Mouse (Mus musculus) hindbrain, embryonic 14.5 days (tissue): ENCODE measurements around the gene Pml. TPM values are rescaled to one million over a fixed set of nuclear protein-coding genes. Genes with fewer than 3 reads are reported as not detected.

Experiments
- ATAC-seq: fragments of 200-750 bp; cut with Nextera tagmentation; 2 replicates; pipeline ENCODE4 v1.8.0; 2017; ENCODE audit warnings: moderate number of reproducible peaks, mild to moderate bottlenecking, moderate TSS enrichment, moderate library complexity; ENCODE audit not compliant: low FRiP score
- DNase-seq: peaks from one replicate; pipeline ENCODE4 v3.0.0-alpha.2; 2015; ENCODE audit warnings: low spot score
- H3K27ac ChIP-seq: fragments of 300-500 bp; sonication (generic); 2 replicates; pipeline ENCODE4 v1.5.1; 2014; ENCODE audit warnings: mild to moderate bottlenecking, moderate library complexity
- H3K27me3 ChIP-seq: fragments of 300-500 bp; sonication (generic); 2 replicates; pipeline ENCODE4 v1.6.1; 2014; ENCODE audit warnings: mild to moderate bottlenecking, low read length, mixed read lengths; ENCODE audit not compliant: control insufficient read depth, insufficient read depth
- H3K36me3 ChIP-seq: fragments of 300-500 bp; sonication (generic); replicated peaks from 2 replicates; pipeline ENCODE4 v1.6.1; 2014; ENCODE audit not compliant: control insufficient read depth, insufficient read depth
- H3K4me1 ChIP-seq: fragments of 300-500 bp; sonication (generic); replicated peaks from 2 replicates; pipeline ENCODE4 v1.6.1; 2014; ENCODE audit warnings: antibody characterized with exemption, low read length, mixed read lengths; ENCODE audit not compliant: control insufficient read depth, insufficient read depth
- H3K4me2 ChIP-seq: fragments of 300-500 bp; sonication (generic); replicated peaks from 2 replicates; pipeline ENCODE4 v1.6.1; 2014; ENCODE audit warnings: mild to moderate bottlenecking, moderate library complexity
- H3K4me3 ChIP-seq: fragments of 300-500 bp; sonication (generic); replicated peaks from 2 replicates; pipeline ENCODE4 v1.5.1; 2014; ENCODE audit warnings: mild to moderate bottlenecking, low read length
- H3K9ac ChIP-seq: fragments of 300-500 bp; sonication (generic); 2 replicates; pipeline ENCODE4 v1.6.1; 2014
- H3K9me3 ChIP-seq: fragments of 300-500 bp; sonication (generic); 2 replicates; pipeline ENCODE4 v1.6.1; 2016; ENCODE audit warnings: low read length; ENCODE audit not compliant: control insufficient read depth
- WGBS: fragments of 180-500 bp; shearing (Covaris S2); extraction: QIAGEN DNeasy Blood & Tissue Kit; methylation state at CpG from one replicate; pipeline ENCODE4 v1.1.7; 2014; 5-methylcytosine and 5-hydroxymethylcytosine counted together
- polyA plus RNA-seq: library from polyadenylated mRNA; unstranded; fragments of >200 nt; fragmentation: Nextera tagmentation; extraction: Ambion mirVana; gene quantifications from 2 replicates; pipeline ENCODE4 v1.2.1, GENCODE M21; 2014

Pml gene
- polyA plus RNA-seq, 1 experiment from 2014 or later = 4.3 TPM

DNA sequence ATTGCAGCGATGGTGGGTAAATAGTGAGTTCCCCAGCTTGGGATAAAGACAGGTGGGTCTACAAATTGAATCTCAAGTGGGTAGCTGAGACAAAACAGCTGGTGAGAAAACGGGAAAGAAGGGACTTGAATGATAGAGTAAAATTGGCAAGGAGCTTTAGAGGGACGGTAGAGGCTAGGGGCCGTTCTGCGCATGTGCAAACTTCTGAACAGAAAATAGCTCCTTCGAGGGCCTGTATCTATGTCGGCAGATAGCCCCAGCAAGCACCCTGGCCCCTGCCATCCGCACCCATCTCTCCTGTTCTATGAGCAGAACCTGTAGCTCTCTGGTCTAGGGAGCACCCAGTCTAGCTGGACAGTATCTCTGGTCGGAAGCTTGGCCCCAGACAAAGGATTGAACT, 55.4 kb downstream of the Pml start:
- no peak overlapping the region for H3K4me3 ChIP-seq
- H3K27me3 ChIP-seq = peaks cover 57% of the 10 kb centered on the region
- DNase-seq = no peak
- 71% methylated on average over 9 of the region's 9 CpGs for WGBS
- H3K27ac ChIP-seq = no peak overlapping the region
- no peak overlapping the region; the same call in 1 of the 2 replicates for H3K4me2 ChIP-seq
- H3K4me1 ChIP-seq = peaks cover 26% of the 10 kb centered on the region
- no peak for ATAC-seq
- no peak overlapping the region for H3K9ac ChIP-seq
- no peaks in the 10 kb centered on the region for H3K9me3 ChIP-seq
- no peaks in the 10 kb centered on the region for H3K36me3 ChIP-seq

GRCm38 (mm10) chr9:58184456-58184855, 65.1 kb downstream of the Pml start:
- H3K4me1 ChIP-seq = no peaks in the 10 kb centered on the region
- no peak overlapping the region for H3K4me2 ChIP-seq
- no peaks in the 10 kb centered on the region for H3K9me3 ChIP-seq
- no peak overlapping the region for H3K9ac ChIP-seq
- WGBS = 74% methylated on average over 6 of the region's 6 CpGs
- ATAC-seq = no peak
- H3K36me3 ChIP-seq = no peaks in the 10 kb centered on the region
- no peak overlapping the region for H3K27ac ChIP-seq
- H3K27me3 ChIP-seq = no peaks in the 10 kb centered on the region
- DNase-seq = no peak
- H3K4me3 ChIP-seq = no peak overlapping the region

DNA sequence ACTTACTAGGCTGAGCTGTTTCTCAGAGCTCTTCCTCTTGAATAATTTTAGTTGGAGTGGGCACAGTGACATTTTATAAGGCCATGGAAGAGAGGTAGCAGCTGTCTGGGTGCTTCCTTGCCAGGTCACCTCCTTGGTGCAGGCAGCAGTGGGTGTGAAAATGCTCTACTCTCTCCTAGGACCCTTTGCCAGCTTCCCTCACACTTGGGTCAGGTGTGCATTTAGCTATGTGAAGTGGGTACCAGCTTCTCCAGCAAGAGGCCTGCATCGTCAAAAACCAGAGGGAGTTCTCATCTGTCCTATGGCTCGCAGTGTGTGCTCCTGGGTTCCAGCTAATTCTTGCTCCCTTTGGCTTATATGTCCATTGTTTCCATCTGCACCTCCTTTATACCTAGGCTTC, 70.2 kb downstream of the Pml start:
- no peak overlapping the region for H3K4me2 ChIP-seq
- no peak overlapping the region for H3K27ac ChIP-seq
- H3K4me1 ChIP-seq = peaks cover 8% of the 10 kb centered on the region; the same call in 1 of the 2 replicates
- no peaks in the 10 kb centered on the region for H3K36me3 ChIP-seq
- H3K27me3 ChIP-seq = no peaks in the 10 kb centered on the region
- 92% methylated on average over 2 of the region's 2 CpGs for WGBS
- H3K9me3 ChIP-seq = no peaks in the 10 kb centered on the region
- DNase-seq (no peak), ATAC-seq (no peak)
- H3K9ac ChIP-seq = no peak overlapping the region
- H3K4me3 ChIP-seq = no peak overlapping the region

DNA sequence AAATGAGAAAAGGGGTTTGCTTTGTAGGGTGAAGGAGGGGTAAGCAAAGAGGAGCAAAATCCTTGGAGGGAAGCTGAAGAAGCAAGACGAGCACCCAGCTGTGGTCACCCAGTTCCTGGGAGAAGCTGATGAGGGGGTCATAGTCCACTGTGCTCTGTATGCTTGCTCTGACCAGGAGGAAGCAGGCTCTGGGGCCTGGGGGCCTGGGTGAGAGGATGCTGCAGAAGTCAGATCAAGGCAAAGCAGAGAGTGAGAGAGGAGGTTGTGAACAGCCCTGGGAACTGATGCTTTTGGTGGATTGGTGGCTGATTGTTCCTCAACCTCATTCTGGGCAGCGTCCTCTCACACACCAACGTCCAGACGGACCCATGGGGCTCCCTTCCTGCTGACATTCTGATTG, 72.4 kb downstream of the Pml start:
- no peak overlapping the region for H3K4me2 ChIP-seq
- no peaks in the 10 kb centered on the region for H3K9me3 ChIP-seq
- H3K4me3 ChIP-seq = no peak overlapping the region
- H3K9ac ChIP-seq = no peak overlapping the region
- no peak for ATAC-seq
- no peaks in the 10 kb centered on the region for H3K36me3 ChIP-seq
- H3K27me3 ChIP-seq = no peaks in the 10 kb centered on the region
- WGBS = 48% methylated on average over 4 of the region's 4 CpGs
- peaks cover 8% of the 10 kb centered on the region; the same call in 1 of the 2 replicates for H3K4me1 ChIP-seq
- no peak for DNase-seq
- H3K27ac ChIP-seq = no peak overlapping the region

DNA sequence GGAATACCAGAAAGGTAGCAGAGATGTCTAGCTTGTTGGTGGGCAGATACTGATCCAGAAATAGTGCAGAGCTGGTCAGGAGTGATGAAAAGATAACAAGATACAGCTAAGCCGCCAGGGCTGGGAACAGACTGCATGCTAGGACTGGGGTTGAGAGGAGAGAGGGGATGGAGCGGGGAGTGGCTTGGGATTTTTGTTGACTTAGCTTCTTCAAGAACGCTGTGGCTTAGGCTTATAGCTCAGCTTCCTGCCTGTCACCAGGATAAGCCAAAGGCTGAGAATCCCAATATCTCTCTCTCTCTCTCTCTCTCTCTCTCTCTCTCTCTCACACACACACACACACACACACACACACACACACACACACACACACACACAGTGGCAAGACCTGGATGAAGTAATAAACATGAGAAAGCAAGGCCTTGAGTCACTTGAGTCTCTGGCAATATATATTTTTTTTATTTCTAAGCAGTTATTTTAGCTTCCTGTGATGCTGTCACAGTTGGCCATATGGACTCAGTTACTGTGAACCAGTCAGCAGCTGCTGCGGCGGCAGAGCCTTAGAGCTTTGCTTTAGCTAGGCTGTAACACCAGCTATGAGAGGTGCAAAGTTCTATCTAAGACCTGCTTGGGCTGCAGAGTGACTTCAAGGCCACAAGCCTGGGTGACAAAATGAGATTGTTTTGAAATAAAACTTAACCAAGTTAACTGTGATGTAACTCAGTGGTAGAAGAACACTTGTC, 73.7 kb downstream of the Pml start:
- H3K4me1 ChIP-seq = peaks cover 8% of the 10 kb centered on the region; the same call in 1 of the 2 replicates
- H3K9ac ChIP-seq = no peak overlapping the region
- WGBS = 62% methylated on average over 5 of the region's 5 CpGs
- no peak overlapping the region for H3K27ac ChIP-seq
- no peak overlapping the region for H3K4me2 ChIP-seq
- DNase-seq = no peak
- H3K4me3 ChIP-seq = no peak overlapping the region
- no peaks in the 10 kb centered on the region for H3K9me3 ChIP-seq
- H3K36me3 ChIP-seq = no peaks in the 10 kb centered on the region
- no peaks in the 10 kb centered on the region for H3K27me3 ChIP-seq
- no peak for ATAC-seq

DNA sequence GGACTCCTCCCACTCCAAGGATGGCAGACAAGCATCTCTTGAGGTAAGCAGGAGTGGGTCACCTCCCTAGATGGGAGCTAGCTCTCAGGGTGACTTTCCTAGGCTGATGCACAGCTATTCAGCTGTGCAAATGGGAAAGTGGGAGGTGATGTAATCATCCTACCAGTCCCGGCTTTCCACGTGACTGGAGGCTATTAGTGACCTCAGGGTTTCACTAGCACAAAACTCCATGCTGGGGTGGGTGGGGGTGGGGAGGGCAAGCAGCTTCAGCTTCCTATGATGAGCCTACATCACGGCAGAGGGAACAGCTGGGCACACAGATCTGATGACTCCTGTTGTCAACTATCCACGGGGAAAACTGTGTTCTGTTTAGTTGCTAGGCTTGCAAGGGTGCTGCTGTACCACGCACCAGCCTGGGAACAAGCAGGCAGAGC, 74.8 kb downstream of the Pml start:
- Histone ChIP-seq H3K27ac (no peak overlapping the region; the same call in 1 of the 2 replicates), H3K4me1 (peaks cover 8% of the 10 kb centered on the region; the same call in 1 of the 2 replicates), H3K9ac (no peak overlapping the region), H3K36me3 (no peaks in the 10 kb centered on the region), H3K4me3 (no peak overlapping the region), H3K27me3 (no peaks in the 10 kb centered on the region), H3K9me3 (no peaks in the 10 kb centered on the region), H3K4me2 (no peak overlapping the region)
- DNase-seq (no peak), ATAC-seq (no peak)
- 22% methylated on average over 5 of the region's 5 CpGs for WGBS

- WGBS = 63% methylated on average over 2 of the region's 2 CpGs
- Histone ChIP-seq H3K27me3 (no peaks in the 10 kb centered on the region), H3K4me1 (peaks cover 8% of the 10 kb centered on the region; the same call in 1 of the 2 replicates), H3K4me3 (no peak overlapping the region), H3K9ac (no peak overlapping the region), H3K36me3 (no peaks in the 10 kb centered on the region), H3K27ac (no peak overlapping the region), H3K4me2 (no peak overlapping the region), H3K9me3 (no peaks in the 10 kb centered on the region)
- ATAC-seq (no peak), DNase-seq (no peak)
Measured at GRCm38 (mm10) chr9:58172863-58173262, 76.7 kb downstream of the Pml start.

- Histone ChIP-seq H3K4me1 (no peaks in the 10 kb centered on the region), H3K27ac (no peak overlapping the region), H3K4me3 (no peak overlapping the region), H3K4me2 (no peak overlapping the region), H3K27me3 (no peaks in the 10 kb centered on the region), H3K9me3 (0 out of 2 replicates have a peak, but pooled peaks cover 6% of the 10 kb centered on the region), H3K9ac (no peak overlapping the region), H3K36me3 (no peaks in the 10 kb centered on the region)
- ATAC-seq (no peak), DNase-seq (no peak)
- WGBS = 87% methylated on average over 6 of the region's 6 CpGs
Measured at GRCm38 (mm10) chr9:58169426-58169825, 80.2 kb downstream of the Pml start.

GRCm38 (mm10) chr9:58168880-58169279, 80.7 kb downstream of the Pml start:
- no peaks in the 10 kb centered on the region for H3K27me3 ChIP-seq
- no peaks in the 10 kb centered on the region for H3K4me1 ChIP-seq
- no peak overlapping the region for H3K9ac ChIP-seq
- H3K9me3 ChIP-seq = 0 out of 2 replicates have a peak, but pooled peaks cover 6% of the 10 kb centered on the region
- 74% methylated on average over 3 of the region's 3 CpGs for WGBS
- no peak overlapping the region for H3K4me2 ChIP-seq
- H3K27ac ChIP-seq = no peak overlapping the region
- no peaks in the 10 kb centered on the region for H3K36me3 ChIP-seq
- no peak overlapping the region for H3K4me3 ChIP-seq
- DNase-seq (no peak), ATAC-seq (no peak)
